Mouse (Mus musculus) neural tube, embryonic 14.5 days (tissue): Measurements from ENCODE around the gene Cxcl15. TPM values are rescaled to one million over a fixed set of nuclear protein-coding genes. Genes with fewer than 3 reads are reported as not detected.

Source experiments
- microRNA-seq: library from miRNA; unstranded; fragments of <30 nt; microRNA quantifications from one replicate; pipeline ENCODE4, GENCODE M21; 2016
- polyA plus RNA-seq: library from polyadenylated mRNA; unstranded; fragments of >200 nt; fragmentation: Nextera tagmentation; extraction: Ambion mirVana; gene quantifications from 2 replicates; pipeline ENCODE4 v1.2.1, GENCODE M21; 2014

Gene Cxcl15
- polyA plus RNA-seq, 1 experiment from 2014 or later = not detected

Small RNA genes lying within 50 kb of the gene (microRNA-seq; reads per million reads assigned to microRNA genes)
- gene Gm24322 = not detected

Other genes with a start within 250 kb of the Cxcl15 start
- not detected in 2 replicates for gene 5830473C10Rik, start 233.4 kb upstream of the Cxcl15 start, polyA plus RNA-seq
- 2.5 and 3.0 TPM in 2 replicates for gene Rassf6, start 153.9 kb upstream of the Cxcl15 start, polyA plus RNA-seq
- 0.21 and 0.28 TPM in 2 replicates for gene Cxcl5, start 35.2 kb upstream of the Cxcl15 start, polyA plus RNA-seq
- gene Ppbp, start 26.0 kb upstream of the Cxcl15 start, polyA plus RNA-seq = 0.82 TPM in 1 of 2 replicates, not detected in the other
- 3.2 and 44.9 TPM in 2 replicates for gene Pf4, start 22.1 kb upstream of the Cxcl15 start, polyA plus RNA-seq
- not detected in 2 replicates for gene Cxcl3, start 8.4 kb upstream of the Cxcl15 start, polyA plus RNA-seq
- 0.32 TPM in 1 of 2 replicates, not detected in the other for gene Cxcl1, start 96.7 kb downstream of the Cxcl15 start, polyA plus RNA-seq
- gene Cxcl2, start 109.3 kb downstream of the Cxcl15 start, polyA plus RNA-seq = not detected in 2 replicates
- gene Mthfd2l, start 136.6 kb downstream of the Cxcl15 start, polyA plus RNA-seq = 98.7 and 108 TPM in 2 replicates
- 0.14 and 0.33 TPM in 2 replicates for gene Epgn, start 232.9 kb downstream of the Cxcl15 start, polyA plus RNA-seq